Mouse (Mus musculus) forelimb bud, embryonic 11.5 days (tissue): ENCODE measurements around the gene Chmp2a.

Experiments
- DNase-seq: peaks from one replicate; pipeline ENCODE4 v3.0.0-alpha.2; 2012; ENCODE audit warnings: low read depth, low spot score

The Chmp2a gene

GRCm38 (mm10) chr7:13035211-13035855 is 726 bp upstream of the Chmp2a start:
- no peak for DNase-seq

- no peak for DNase-seq
Observed at GRCm38 (mm10) chr7:13033451-13034147, 1.0 kb downstream of the Chmp2a start.

GRCm38 (mm10) chr7:13032541-13032940 is 2.1 kb downstream of the Chmp2a start:
- no peak for DNase-seq

- no peak for DNase-seq
Observed at GRCm38 (mm10) chr7:13031983-13032382, 2.6 kb downstream of the Chmp2a start.

GRCm38 (mm10) chr7:13031069-13031468 is 3.5 kb downstream of the Chmp2a start:
- DNase-seq, result no peak

- no peak for DNase-seq
Observed at GRCm38 (mm10) chr7:13028986-13029385, 5.6 kb downstream of the Chmp2a start.

- DNase-seq, result no peak
Observed at GRCm38 (mm10) chr7:13025511-13026112, 9.0 kb downstream of the Chmp2a start.

GRCm38 (mm10) chr7:13024805-13025204 is 9.8 kb downstream of the Chmp2a start:
- DNase-seq, result peak; percentile 72

GRCm38 (mm10) chr7:13023928-13024731 is 10.5 kb downstream of the Chmp2a start:
- DNase-seq, result peak; percentile 95

- peak; percentile 94 for DNase-seq
Observed at GRCm38 (mm10) chr7:13022773-13023535, 11.7 kb downstream of the Chmp2a start.

- DNase-seq, result no peak
Observed at GRCm38 (mm10) chr7:13015217-13015616, 19.4 kb downstream of the Chmp2a start.

GRCm38 (mm10) chr7:13014275-13014839 is 20.2 kb downstream of the Chmp2a start:
- DNase-seq, result no peak

GRCm38 (mm10) chr7:13013671-13014070 is 20.9 kb downstream of the Chmp2a start:
- no peak for DNase-seq

GRCm38 (mm10) chr7:13010005-13010908 is 24.4 kb downstream of the Chmp2a start, which contains the start of gene Zbtb45:
Zbtb45 (minus strand) TSS chr7:13010034.
- DNase-seq, result no peak

- peak; percentile 98 for DNase-seq
Observed at GRCm38 (mm10) chr7:13009143-13010004, 25.2 kb downstream of the Chmp2a start.

- DNase-seq, result no peak
Observed at GRCm38 (mm10) chr7:13007341-13008092, 27.1 kb downstream of the Chmp2a start.

- DNase-seq, result no peak
Observed at GRCm38 (mm10) chr7:13006531-13006930, 28.1 kb downstream of the Chmp2a start.

GRCm38 (mm10) chr7:13006011-13006410 is 28.6 kb downstream of the Chmp2a start:
- DNase-seq, result no peak
